9 mouse cellular contexts compared by ENCODE assay signal in the genomic region with DNA sequence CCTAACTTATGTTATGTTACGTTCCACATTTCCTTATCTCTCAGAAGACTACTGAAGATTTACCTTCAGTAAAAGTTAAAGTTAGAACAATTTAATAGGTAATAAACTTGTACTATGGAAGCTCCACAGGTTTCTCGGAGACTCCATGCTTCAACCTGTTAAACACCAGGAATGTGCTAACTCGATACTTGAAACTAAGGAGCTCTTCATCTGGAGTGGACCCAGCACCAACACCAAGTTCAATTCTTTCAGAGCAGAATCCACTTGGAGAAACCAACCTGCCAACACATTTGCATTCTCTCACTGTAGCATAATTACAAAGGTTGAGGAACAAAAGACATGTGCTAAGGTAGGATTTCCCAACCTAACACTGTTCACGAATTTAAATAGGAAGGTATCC. TPM values are rescaled to one million over a fixed set of nuclear protein-coding genes. Genes with fewer than 3 reads are reported as not detected.
DNase-seq lines count a peak whose midpoint lies in the region; ATAC-seq and TF ChIP-seq lines count a peak whose summit lies in the region.
"Had no signal": no experiment of that assay in that cellular context is flagged by ENCODE, and none has a peak within 500 bp of the region (broad histone marks: within the 10 kb centered on the region; RNA-seq: fewer than 3 reads in every experiment).

No protein-coding gene starts in this region.

- no peaks in the 10 kb centered on the region for H3K4me1 ChIP-seq in ES-Bruce4 (ENCODE audit: control insufficient read depth, insufficient read depth, low read length)
- 0 out of 2 replicates have a peak, but pooled peaks cover 2% of the 10 kb centered on the region for H3K4me1 ChIP-seq in hindbrain, embryonic 11.5 days (replicated peaks; ENCODE audit: control insufficient read depth, insufficient read depth, low read length)
- peaks cover 17% of the 10 kb centered on the region for H3K4me1 ChIP-seq in liver, embryonic 15.5 days (replicated peaks)

- intact Hi-C loops in heart, postnatal 14 days (cut with DNase I) = no loop called here

- peaks cover 52% of the 10 kb centered on the region for H3K36me3 ChIP-seq in ES-Bruce4 (ENCODE audit: control insufficient read depth, insufficient read depth, low read length, poor library complexity, severe bottlenecking)
- H3K36me3 ChIP-seq in hindbrain, embryonic 11.5 days (ENCODE audit: control insufficient read depth, insufficient read depth, low read length) = no peaks in the 10 kb centered on the region
- peaks cover 42% of the 10 kb centered on the region for H3K36me3 ChIP-seq in liver, embryonic 15.5 days (replicated peaks)

- peak; percentile 9 for DNase-seq in heart, adult 11 months
- DNase-seq in heart, postnatal 14 days = no peak
- DNase-seq in hindbrain, embryonic 11.5 days (ENCODE audit: low spot score) = no peak
- DNase-seq in urinary bladder, postnatal 4 days (ENCODE audit: low spot score in 2 of 2) = no peak
- DNase-seq in gastrocnemius, postnatal 4 days (ENCODE audit: low spot score in 2 of 2) = no peak
- DNase-seq in urinary bladder, postnatal 25 days (ENCODE audit: low spot score) = no peak

- H3K27me3 ChIP-seq in ES-Bruce4 (ENCODE audit: control insufficient read depth, insufficient read depth, low read length, poor library complexity, severe bottlenecking) = no peaks in the 10 kb centered on the region
- no peaks in the 10 kb centered on the region for H3K27me3 ChIP-seq in hindbrain, embryonic 11.5 days (ENCODE audit: control insufficient read depth, insufficient read depth, low read length)
- H3K27me3 ChIP-seq in liver, embryonic 15.5 days = no peaks in the 10 kb centered on the region

- H3K9me3 ChIP-seq in ES-Bruce4 (replicated peaks; ENCODE audit: control insufficient read depth, insufficient read depth, low read length, poor library complexity, severe bottlenecking) = no peaks in the 10 kb centered on the region
- H3K9me3 ChIP-seq in hindbrain, embryonic 11.5 days (ENCODE audit: control insufficient read depth, low read length) = no peaks in the 10 kb centered on the region
- no peaks in the 10 kb centered on the region for H3K9me3 ChIP-seq in liver, embryonic 15.5 days (replicated peaks)

- WGBS in hindbrain, embryonic 11.5 days = 79% methylated on average over 4 of the region's 4 CpGs
- WGBS in liver, embryonic 15.5 days (ENCODE audit: insufficient replicate concordance) = 51% methylated on average over 4 of the region's 4 CpGs

- TF ChIP-seq CTCF in ES-Bruce4 (IDR thresholded peaks at IDR 0.05; ENCODE audit: low read depth, low read length) = no peak

- no peak overlapping the region for H3K27ac ChIP-seq in ES-Bruce4 (ENCODE audit: insufficient read depth, low read length)
- no peak overlapping the region for H3K27ac ChIP-seq in hindbrain, embryonic 11.5 days (ENCODE audit: low read depth, low read length)
- H3K27ac ChIP-seq in liver, embryonic 15.5 days (replicated peaks) = no peak overlapping the region; the same call in 1 of the 2 replicates

- peak overlapping the region; percentile 22 for H3K4me2 ChIP-seq in hindbrain, embryonic 11.5 days (replicated peaks; ENCODE audit: low read depth, low read length)
- peak overlapping the region; percentile 70 for H3K4me2 ChIP-seq in liver, embryonic 15.5 days

- no peak for TF ChIP-seq POLR2A in ES-Bruce4 (IDR thresholded peaks at IDR 0.05; ENCODE audit: insufficient read depth, low read length)

- no peak for ATAC-seq in hindbrain, embryonic 11.5 days (ENCODE audit: low FRiP score)
- ATAC-seq in liver, embryonic 15.5 days (ENCODE audit: insufficient read depth) = no peak

- peak overlapping the region; percentile 42 for H3K4me3 ChIP-seq in ES-Bruce4 (ENCODE audit: low read depth, low read length)
- peak overlapping the region; percentile 100; the same call in 1 of the 2 replicates for H3K4me3 ChIP-seq in hindbrain, embryonic 11.5 days (ENCODE audit: low read depth, low read length)
- H3K4me3 ChIP-seq in liver, embryonic 15.5 days (replicated peaks) = peak overlapping the region; percentile 97

- TF ChIP-seq EP300 in ES-Bruce4 (IDR thresholded peaks at IDR 0.05; ENCODE audit: insufficient read depth, low read depth, low read length) = no peak

- H3K9ac ChIP-seq in ES-Bruce4 (ENCODE audit: low read depth, poor library complexity, severe bottlenecking) = peak overlapping the region; percentile 100
- H3K9ac ChIP-seq in hindbrain, embryonic 11.5 days (ENCODE audit: low read depth, low read length) = no peak overlapping the region
- no peak overlapping the region for H3K9ac ChIP-seq in liver, embryonic 15.5 days

RNA-seq across cellular contexts. Expression of a gene that starts 1.7 kb away (rescaled TPM):
- 100 to 1,000 TPM; 201 to 210 TPM for total RNA-seq in heart, postnatal 14 days (2021)
- 1,083 and 1,169 TPM in 2 replicates for polyA plus RNA-seq in ES-Bruce4 (2011; ENCODE audit: insufficient read depth, insufficient read length, low read depth, missing spikeins)
- 784 and 800 TPM in 2 replicates for polyA plus RNA-seq in hindbrain, embryonic 11.5 days (2014; fragmentation: Nextera tagmentation; extraction: Ambion mirVana)
- 263 and 326 TPM in 2 replicates for polyA plus RNA-seq in liver, embryonic 15.5 days (2015; fragmentation: Nextera tagmentation; extraction: Ambion mirVana)
- 100 to 1,000 TPM; 364 to 369 TPM for total RNA-seq in gastrocnemius, postnatal 4 days (2021)

RNA-seq across cellular contexts. Expression of a gene that starts 35.4 kb away (rescaled TPM):
- total RNA-seq in heart, postnatal 14 days (2021) = not detected
- not detected in 2 replicates for polyA plus RNA-seq in ES-Bruce4 (2011; ENCODE audit: insufficient read depth, insufficient read length, low read depth, missing spikeins)
- polyA plus RNA-seq in hindbrain, embryonic 11.5 days (2014; fragmentation: Nextera tagmentation; extraction: Ambion mirVana) = not detected in 2 replicates
- not detected in 2 replicates for polyA plus RNA-seq in liver, embryonic 15.5 days (2015; fragmentation: Nextera tagmentation; extraction: Ambion mirVana)
- not detected for total RNA-seq in gastrocnemius, postnatal 4 days (2021)
- polyA plus RNA-seq: brain, embryonic 14.5 days had no signal

RNA-seq across cellular contexts. Expression of a gene that starts 38.9 kb away (rescaled TPM):
- under 1 TPM in 1 of 2 experiments, not detected in 1; 0.07 TPM for total RNA-seq in heart, postnatal 14 days (2021)
- polyA plus RNA-seq in ES-Bruce4 (2011; ENCODE audit: insufficient read depth, insufficient read length, low read depth, missing spikeins) = not detected in 2 replicates
- polyA plus RNA-seq in hindbrain, embryonic 11.5 days (2014; fragmentation: Nextera tagmentation; extraction: Ambion mirVana) = 4.6 and 5.0 TPM in 2 replicates
- polyA plus RNA-seq in liver, embryonic 15.5 days (2015; fragmentation: Nextera tagmentation; extraction: Ambion mirVana) = not detected in 2 replicates
- under 1 TPM; 0.44 to 0.60 TPM for total RNA-seq in gastrocnemius, postnatal 4 days (2021)

RNA-seq across cellular contexts. Expression of a gene that starts 52.2 kb away (rescaled TPM):
- 10 to 100 TPM; 29.8 to 30.7 TPM for total RNA-seq in heart, postnatal 14 days (2021)
- polyA plus RNA-seq in ES-Bruce4 (2011; ENCODE audit: insufficient read depth, insufficient read length, low read depth, missing spikeins) = 34.4 and 34.6 TPM in 2 replicates
- polyA plus RNA-seq in hindbrain, embryonic 11.5 days (2014; fragmentation: Nextera tagmentation; extraction: Ambion mirVana) = 40.1 and 40.9 TPM in 2 replicates
- polyA plus RNA-seq in liver, embryonic 15.5 days (2015; fragmentation: Nextera tagmentation; extraction: Ambion mirVana) = 6.8 and 7.5 TPM in 2 replicates
- total RNA-seq in gastrocnemius, postnatal 4 days (2021) = 10 to 100 TPM; 22.0 to 24.8 TPM

RNA-seq across cellular contexts. Expression of a gene that starts 52.3 kb away (rescaled TPM):
- total RNA-seq in heart, postnatal 14 days (2021) = 1 to 10 TPM; 6.8 TPM
- 47.6 and 48.3 TPM in 2 replicates for polyA plus RNA-seq in ES-Bruce4 (2011; ENCODE audit: insufficient read depth, insufficient read length, low read depth, missing spikeins)
- polyA plus RNA-seq in hindbrain, embryonic 11.5 days (2014; fragmentation: Nextera tagmentation; extraction: Ambion mirVana) = 33.9 and 46.3 TPM in 2 replicates
- 11.0 and 12.0 TPM in 2 replicates for polyA plus RNA-seq in liver, embryonic 15.5 days (2015; fragmentation: Nextera tagmentation; extraction: Ambion mirVana)
- total RNA-seq in gastrocnemius, postnatal 4 days (2021) = 1 to 10 TPM; 8.4 to 9.9 TPM

Comparison
In these comparisons a context has a peak if more than half of its experiments do, and no peak if none do; other contexts are left out.
1. H3K4me3 ChIP-seq: peak in every context shown above with its lines; median percentile 100 in hindbrain, embryonic 11.5 days; 97 in liver, embryonic 15.5 days; 42 in ES-Bruce4.